Mouse (Mus musculus): Measurements from ENCODE around the gene Rfxank. TPM values are rescaled to one million over a fixed set of nuclear protein-coding genes. Genes with fewer than 3 reads are reported as not detected.

Gene Rfxank
- polyA plus RNA-seq, 1 experiment from 2014 or later: 16.7 TPM

DNA sequence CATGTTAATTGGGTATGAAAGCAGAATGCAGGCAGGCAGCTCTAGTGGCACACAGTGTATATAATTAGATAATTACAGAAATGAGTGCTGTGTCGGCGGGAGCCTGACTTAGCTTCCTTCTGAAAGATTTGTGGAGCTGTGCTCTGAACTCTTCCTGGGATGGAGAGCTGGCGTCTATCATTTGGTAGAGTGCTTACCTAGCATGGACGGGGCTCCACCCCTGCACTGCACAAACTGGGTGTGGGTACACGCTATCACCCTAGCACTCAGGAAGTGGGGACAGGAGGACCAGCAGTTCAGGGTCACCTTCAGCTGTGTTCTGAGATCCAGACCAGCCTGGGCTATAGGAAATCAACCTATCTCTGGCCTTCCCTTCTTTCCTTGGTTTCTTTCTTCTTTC, 34.4 kb upstream of the Rfxank start:
- no peaks in the 10 kb centered on the region for H3K27me3 ChIP-seq (replicated peaks; ENCODE audit: control insufficient read depth, insufficient read depth, low read length)
- ATAC-seq (replicated peaks; ENCODE audit: low FRiP score) (no peak; the same call in 1 of the 2 replicates), DNase-seq (ENCODE audit: low spot score) (no peak)
- peak overlapping the region; percentile 18; the same call in 1 of the 2 replicates for H3K9ac ChIP-seq (ENCODE audit: low read depth, low read length)
- no peak overlapping the region; the same call in 1 of the 2 replicates for H3K4me3 ChIP-seq (ENCODE audit: low read depth, low read length)
- H3K9me3 ChIP-seq (ENCODE audit: control insufficient read depth, low read length): no peaks in the 10 kb centered on the region
- WGBS: 48% methylated on average over 5 of the region's 5 CpGs
- H3K36me3 ChIP-seq (ENCODE audit: control insufficient read depth, insufficient read depth, low read length): 0 out of 2 replicates have a peak, but pooled peaks cover 3% of the 10 kb centered on the region
- no peak overlapping the region for H3K27ac ChIP-seq (ENCODE audit: low read depth, low read length)
- peaks cover 27% of the 10 kb centered on the region for H3K4me1 ChIP-seq (replicated peaks; ENCODE audit: control insufficient read depth, insufficient read depth, low read length)
- H3K4me2 ChIP-seq: peak overlapping the region; percentile 75

DNA sequence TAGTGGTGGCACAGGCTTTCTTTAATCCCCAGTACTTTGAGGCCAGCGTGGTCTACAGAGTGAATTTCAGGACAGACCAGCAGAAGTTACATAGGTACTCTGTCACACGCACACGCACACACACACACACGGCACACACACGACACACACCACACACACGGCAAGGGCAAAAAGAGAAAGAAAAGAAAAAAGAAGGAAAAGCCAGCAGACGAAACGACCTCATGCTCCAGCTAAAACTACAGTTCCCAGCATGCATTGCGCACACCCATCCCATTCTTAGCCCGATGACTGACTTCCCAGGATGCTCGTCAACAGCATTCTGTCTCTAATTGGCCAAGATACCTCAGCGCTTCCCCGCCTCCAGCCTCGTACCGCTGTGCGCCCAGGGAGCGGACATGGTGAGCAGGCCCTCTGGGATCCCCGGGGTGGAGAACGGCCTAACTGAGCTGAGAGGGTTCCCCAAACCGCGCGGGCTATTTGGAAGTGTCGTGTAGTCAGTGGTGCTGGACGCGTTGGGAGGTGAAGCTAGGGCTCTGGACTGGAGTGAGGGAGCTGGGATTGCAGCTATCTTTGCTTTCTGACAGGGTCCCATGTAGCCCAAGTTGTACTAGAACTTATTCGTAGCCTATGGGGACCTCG, 33.2 kb upstream of the Rfxank start, which contains the start of gene Tmem161a:
Gene Tmem161a, plus strand, starts transcription at position 314 of the 639 bp plus-strand sequence.
- 3% methylated on average over 27 of the region's 27 CpGs for WGBS
- ATAC-seq (replicated peaks; ENCODE audit: low FRiP score) (peak; percentile 91), DNase-seq (ENCODE audit: low spot score) (peak; percentile 87)
- Histone ChIP-seq H3K4me2 (peak within 1 kb of the TSS; percentile 75), H3K4me1 (replicated peaks; ENCODE audit: control insufficient read depth, insufficient read depth, low read length) (peaks cover 27% of the 10 kb centered on the region), H3K4me3 (ENCODE audit: low read depth, low read length) (peak within 1 kb of the TSS; percentile 79), H3K27ac (ENCODE audit: low read depth, low read length) (peak within 1 kb of the TSS; percentile 73), H3K9ac (ENCODE audit: low read depth, low read length) (peak within 1 kb of the TSS; percentile 84), H3K27me3 (replicated peaks; ENCODE audit: control insufficient read depth, insufficient read depth, low read length) (no peaks in the 10 kb centered on the region), H3K9me3 (ENCODE audit: control insufficient read depth, low read length) (no peaks in the 10 kb centered on the region), H3K36me3 (ENCODE audit: control insufficient read depth, insufficient read depth, low read length) (no peaks in the 10 kb centered on the region)

DNA sequence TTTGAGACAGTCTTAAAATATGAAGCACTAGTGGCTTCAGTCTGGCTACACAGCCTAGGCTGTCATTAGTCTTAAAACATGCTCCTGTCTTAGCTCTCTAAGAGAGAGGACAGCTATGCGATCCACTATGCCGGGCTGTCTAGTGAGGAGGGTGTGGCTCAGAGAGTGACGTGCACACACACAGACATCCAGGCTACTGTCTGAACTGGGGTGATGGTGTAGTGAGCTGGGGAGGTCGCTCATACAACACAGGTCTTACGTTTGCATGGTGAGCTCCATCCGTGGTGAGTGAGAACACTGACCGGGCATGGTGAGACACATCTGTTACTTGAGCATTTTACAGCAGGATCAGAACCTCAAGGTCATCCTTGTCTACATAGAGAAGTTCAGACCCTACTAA, 32.3 kb upstream of the Rfxank start:
- Histone ChIP-seq H3K27me3 (replicated peaks; ENCODE audit: control insufficient read depth, insufficient read depth, low read length) (no peaks in the 10 kb centered on the region; the same call in 1 of the 2 replicates), H3K27ac (ENCODE audit: low read depth, low read length) (peak overlapping the region; percentile 73; the same call in 1 of the 2 replicates), H3K4me3 (ENCODE audit: low read depth, low read length) (no peak overlapping the region), H3K9ac (ENCODE audit: low read depth, low read length) (peak overlapping the region; percentile 84), H3K4me1 (replicated peaks; ENCODE audit: control insufficient read depth, insufficient read depth, low read length) (peaks cover 34% of the 10 kb centered on the region), H3K4me2 (peak overlapping the region; percentile 75), H3K9me3 (ENCODE audit: control insufficient read depth, low read length) (no peaks in the 10 kb centered on the region), H3K36me3 (ENCODE audit: control insufficient read depth, insufficient read depth, low read length) (no peaks in the 10 kb centered on the region)
- 71% methylated on average over 7 of the region's 7 CpGs for WGBS
- DNase-seq (ENCODE audit: low spot score) (no peak), ATAC-seq (replicated peaks; ENCODE audit: low FRiP score) (0 out of 2 replicates have a peak, but pooled peaks have one; percentile 33)

DNA sequence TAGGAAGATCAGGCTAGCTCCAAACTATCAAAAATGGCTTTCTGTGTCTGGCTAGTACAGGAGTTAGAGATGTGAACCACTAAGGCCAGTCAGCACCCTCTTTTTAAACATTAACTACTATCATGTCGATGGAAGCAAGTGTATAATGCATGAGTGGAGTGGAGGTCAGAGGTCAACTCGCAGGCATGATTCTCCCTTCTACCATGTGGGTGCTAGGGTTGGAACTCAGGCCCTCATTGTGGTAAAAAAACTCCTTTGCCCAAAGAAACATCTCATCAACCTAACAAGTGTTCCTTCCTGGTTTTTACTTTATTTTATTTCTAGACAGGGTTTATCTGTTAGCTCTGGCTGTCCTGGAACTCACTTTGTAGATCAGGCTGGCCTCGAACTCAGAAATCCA, 31.8 kb upstream of the Rfxank start:
- H3K27me3 ChIP-seq (replicated peaks; ENCODE audit: control insufficient read depth, insufficient read depth, low read length): peaks cover 3% of the 10 kb centered on the region
- H3K27ac ChIP-seq (ENCODE audit: low read depth, low read length): no peak overlapping the region
- DNase-seq (ENCODE audit: low spot score) (no peak), ATAC-seq (replicated peaks; ENCODE audit: low FRiP score) (no peak)
- no peaks in the 10 kb centered on the region for H3K36me3 ChIP-seq (ENCODE audit: control insufficient read depth, insufficient read depth, low read length)
- no peak overlapping the region for H3K9ac ChIP-seq (ENCODE audit: low read depth, low read length)
- H3K4me2 ChIP-seq: no peak overlapping the region
- H3K4me3 ChIP-seq (ENCODE audit: low read depth, low read length): no peak overlapping the region
- peaks cover 37% of the 10 kb centered on the region for H3K4me1 ChIP-seq (replicated peaks; ENCODE audit: control insufficient read depth, insufficient read depth, low read length)
- 67% methylated on average over 3 of the region's 3 CpGs for WGBS
- H3K9me3 ChIP-seq (ENCODE audit: control insufficient read depth, low read length): no peaks in the 10 kb centered on the region

DNA sequence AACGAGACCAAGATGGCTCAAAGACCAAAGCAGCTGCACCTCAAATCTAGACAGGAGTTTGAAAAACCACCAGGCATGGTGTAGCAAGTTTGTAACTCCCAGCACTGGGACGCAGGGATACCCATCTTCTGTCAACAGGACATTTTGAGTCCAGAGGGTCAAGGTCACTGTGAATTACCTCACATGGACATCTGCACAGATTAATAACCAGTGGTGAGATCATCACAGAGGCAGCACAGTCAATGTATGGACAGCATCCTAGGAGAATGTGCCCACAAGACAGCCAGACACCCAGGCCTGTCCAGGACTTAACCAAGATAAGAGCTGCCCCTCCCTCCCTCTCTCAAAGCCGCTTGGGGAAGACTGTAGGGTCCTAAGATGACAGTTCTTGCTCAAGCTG, 31.2 kb upstream of the Rfxank start:
- Histone ChIP-seq H3K36me3 (ENCODE audit: control insufficient read depth, insufficient read depth, low read length) (no peaks in the 10 kb centered on the region), H3K4me3 (ENCODE audit: low read depth, low read length) (no peak overlapping the region), H3K9me3 (ENCODE audit: control insufficient read depth, low read length) (no peaks in the 10 kb centered on the region), H3K9ac (ENCODE audit: low read depth, low read length) (no peak overlapping the region), H3K27ac (ENCODE audit: low read depth, low read length) (no peak overlapping the region), H3K27me3 (replicated peaks; ENCODE audit: control insufficient read depth, insufficient read depth, low read length) (peaks cover 9% of the 10 kb centered on the region), H3K4me1 (replicated peaks; ENCODE audit: control insufficient read depth, insufficient read depth, low read length) (peaks cover 42% of the 10 kb centered on the region), H3K4me2 (no peak overlapping the region)
- no peak for ATAC-seq (replicated peaks; ENCODE audit: low FRiP score)
- 54% methylated on average over 3 of the region's 3 CpGs for WGBS
- no peak for DNase-seq (ENCODE audit: low spot score)

DNA sequence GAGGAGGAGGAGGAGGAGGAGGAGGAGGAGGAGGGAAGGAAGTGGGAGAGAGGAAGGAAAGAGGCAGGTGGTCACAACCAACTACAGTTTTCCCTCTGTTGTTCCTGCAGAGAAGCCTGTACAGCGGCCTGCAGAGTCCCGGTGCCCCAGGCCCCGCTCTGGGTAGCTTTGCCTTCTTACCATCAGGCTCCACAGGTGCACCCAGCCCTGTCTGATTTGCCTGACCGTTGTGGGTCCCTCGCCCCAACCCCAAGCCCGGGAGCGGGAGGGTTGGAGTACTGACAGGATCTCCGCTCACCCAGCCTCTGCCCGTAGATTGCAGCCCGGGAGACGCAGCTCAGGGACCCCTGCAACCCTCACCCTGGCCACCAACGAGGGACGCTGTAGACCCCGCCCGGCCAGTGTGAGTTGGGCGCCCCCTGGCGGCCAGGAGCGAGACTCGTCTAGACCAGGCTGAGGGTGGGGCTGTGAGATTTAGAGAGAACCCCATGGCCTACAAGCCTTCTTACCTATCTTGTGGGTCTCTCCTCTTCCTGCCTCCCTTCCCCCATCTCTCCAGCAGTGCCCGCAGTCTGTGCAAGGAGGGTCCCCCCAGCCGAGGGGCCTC, 27.7 kb upstream of the Rfxank start:
- Histone ChIP-seq H3K4me3 (ENCODE audit: low read depth, low read length) (peak overlapping the region; percentile 15; the same call in 1 of the 2 replicates), H3K4me1 (replicated peaks; ENCODE audit: control insufficient read depth, insufficient read depth, low read length) (peaks cover 25% of the 10 kb centered on the region), H3K27me3 (replicated peaks; ENCODE audit: control insufficient read depth, insufficient read depth, low read length) (peaks cover 12% of the 10 kb centered on the region), H3K4me2 (peak overlapping the region; percentile 61), H3K9ac (ENCODE audit: low read depth, low read length) (0 out of 2 replicates have a peak overlapping the region, but pooled peaks have one; percentile 6), H3K9me3 (ENCODE audit: control insufficient read depth, low read length) (no peaks in the 10 kb centered on the region), H3K27ac (ENCODE audit: low read depth, low read length) (no peak overlapping the region), H3K36me3 (ENCODE audit: control insufficient read depth, insufficient read depth, low read length) (no peaks in the 10 kb centered on the region)
- peak; percentile 86 for DNase-seq (ENCODE audit: low spot score)
- ATAC-seq (replicated peaks; ENCODE audit: low FRiP score): peak; percentile 72
- 3% methylated on average over 21 of the region's 21 CpGs for WGBS

DNA sequence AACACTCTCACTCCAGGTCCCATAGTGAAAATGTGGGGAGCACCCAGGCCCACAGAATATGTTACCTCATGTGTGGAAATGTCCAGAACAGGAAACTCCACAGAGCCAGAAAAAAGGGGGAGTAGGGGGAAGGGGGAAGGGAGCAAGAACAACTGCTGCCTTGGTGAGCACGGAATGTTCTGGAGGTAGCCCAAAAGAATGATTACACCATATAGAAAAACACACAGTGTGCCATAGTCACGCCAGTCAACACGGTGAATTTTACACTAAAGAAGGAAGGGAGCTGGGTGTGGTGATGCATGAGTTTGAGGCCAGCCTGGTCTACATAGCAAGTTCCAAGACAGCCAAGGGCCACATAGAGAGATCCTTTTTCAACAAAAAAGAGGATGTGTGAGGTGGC, 24.4 kb upstream of the Rfxank start:
- H3K27me3 ChIP-seq (replicated peaks; ENCODE audit: control insufficient read depth, insufficient read depth, low read length): peaks cover 12% of the 10 kb centered on the region
- DNase-seq (ENCODE audit: low spot score): no peak
- no peak overlapping the region for H3K27ac ChIP-seq (ENCODE audit: low read depth, low read length)
- H3K9me3 ChIP-seq (ENCODE audit: control insufficient read depth, low read length): no peaks in the 10 kb centered on the region
- no peak overlapping the region for H3K9ac ChIP-seq (ENCODE audit: low read depth, low read length)
- no peak for ATAC-seq (replicated peaks; ENCODE audit: low FRiP score)
- peaks cover 15% of the 10 kb centered on the region for H3K4me1 ChIP-seq (replicated peaks; ENCODE audit: control insufficient read depth, insufficient read depth, low read length)
- no peak overlapping the region for H3K4me2 ChIP-seq
- no peaks in the 10 kb centered on the region for H3K36me3 ChIP-seq (ENCODE audit: control insufficient read depth, insufficient read depth, low read length)
- no peak overlapping the region for H3K4me3 ChIP-seq (ENCODE audit: low read depth, low read length)
- 84% methylated on average over 3 of the region's 3 CpGs for WGBS

DNA sequence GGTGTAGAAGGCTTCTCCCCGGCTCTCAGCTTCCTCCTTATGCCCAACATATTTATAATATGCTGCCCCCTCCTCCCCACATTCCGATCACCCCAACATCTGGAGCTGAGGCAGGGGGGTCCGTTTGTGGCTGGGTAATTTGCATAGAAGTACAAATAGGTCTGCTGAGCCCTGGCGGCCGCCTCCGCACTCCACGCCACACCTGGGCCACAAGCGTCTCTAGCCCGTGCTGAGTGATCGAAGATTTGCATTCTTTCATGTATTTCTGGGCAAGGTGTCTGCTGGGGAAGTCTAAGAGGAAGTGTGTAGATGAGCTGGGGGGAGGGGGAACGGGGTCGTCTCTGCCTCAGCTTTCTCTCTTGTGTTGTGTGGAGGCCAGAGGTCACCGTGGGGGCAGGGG, 21.1 kb upstream of the Rfxank start:
- H3K4me1 ChIP-seq (replicated peaks; ENCODE audit: control insufficient read depth, insufficient read depth, low read length): peaks cover 3% of the 10 kb centered on the region; the same call in 1 of the 2 replicates
- H3K27me3 ChIP-seq (replicated peaks; ENCODE audit: control insufficient read depth, insufficient read depth, low read length): peaks cover 8% of the 10 kb centered on the region
- no peak for ATAC-seq (replicated peaks; ENCODE audit: low FRiP score)

More for the DNA sequence above, 21.1 kb upstream of the Rfxank start:
- H3K4me2 ChIP-seq: no peak overlapping the region
- H3K4me3 ChIP-seq (ENCODE audit: low read depth, low read length): no peak overlapping the region
- H3K9ac ChIP-seq (ENCODE audit: low read depth, low read length): no peak overlapping the region
- WGBS: 49% methylated on average over 13 of the region's 13 CpGs
- H3K27ac ChIP-seq (ENCODE audit: low read depth, low read length): no peak overlapping the region
- no peaks in the 10 kb centered on the region for H3K36me3 ChIP-seq (ENCODE audit: control insufficient read depth, insufficient read depth, low read length)
- H3K9me3 ChIP-seq (ENCODE audit: control insufficient read depth, low read length): no peaks in the 10 kb centered on the region
- DNase-seq (ENCODE audit: low spot score): no peak
